Mouse (Mus musculus) spleen, postnatal 4 days (tissue): ENCODE data around the gene Rgsl1.
"Not testable (repeated sequence)": the region's sequence is repeated elsewhere in the genome, so short reads cannot be mapped to it uniquely, and the experiment has no call there.

Source experiments
- DNase-seq, 2 experiments: peaks; one replicate each; pipeline ENCODE4 v3.0.0; 2022; ENCODE audit warnings: low spot score in 2 of 2

The Rgsl1 gene

GRCm38 (mm10) chr1:153844042-153844441, at the start of gene Rgsl1:
Gene Rgsl1 (minus strand): TSS chr1:153844142.
- DNase-seq, result no peak

GRCm38 (mm10) chr1:153891442-153891841, 47.5 kb upstream of the Rgsl1 start, which contains the start of gene Teddm1a:
Gene Teddm1a (plus strand): TSS chr1:153891742.
- no peak for DNase-seq

GRCm38 (mm10) chr1:153890121-153890520, 46.2 kb upstream of the Rgsl1 start:
- no peak for DNase-seq

- no peak for DNase-seq
Measured at GRCm38 (mm10) chr1:153886024-153886633, 42.2 kb upstream of the Rgsl1 start.

- DNase-seq, result not testable (repeated sequence)
Measured at GRCm38 (mm10) chr1:153880391-153880790, 36.4 kb upstream of the Rgsl1 start.

- no peak for DNase-seq
Measured at GRCm38 (mm10) chr1:153874045-153874444, 30.1 kb upstream of the Rgsl1 start, which contains the start of gene Teddm1b. Gene Teddm1b (plus strand): TSS chr1:153874345.

- DNase-seq, result no peak
Measured at GRCm38 (mm10) chr1:153855946-153856345, 12.0 kb upstream of the Rgsl1 start.

- DNase-seq, result not testable (repeated sequence)
Measured at GRCm38 (mm10) chr1:153852696-153853095, 8.8 kb upstream of the Rgsl1 start.

- DNase-seq, result no peak
Measured at GRCm38 (mm10) chr1:153846867-153847266, 2.9 kb upstream of the Rgsl1 start.

- DNase-seq, result no peak
Measured at GRCm38 (mm10) chr1:153846420-153846819, 2.5 kb upstream of the Rgsl1 start.

- no peak for DNase-seq
Measured at GRCm38 (mm10) chr1:153842121-153842740, 1.7 kb downstream of the Rgsl1 start.

GRCm38 (mm10) chr1:153836036-153836435, 7.9 kb downstream of the Rgsl1 start:
- DNase-seq, result no peak

- DNase-seq, result no peak
Measured at GRCm38 (mm10) chr1:153830746-153831145, 13.2 kb downstream of the Rgsl1 start.

- no peak for DNase-seq
Measured at GRCm38 (mm10) chr1:153820216-153820615, 23.7 kb downstream of the Rgsl1 start.

- DNase-seq, result no peak
Measured at GRCm38 (mm10) chr1:153814278-153814677, 29.7 kb downstream of the Rgsl1 start.

GRCm38 (mm10) chr1:153807390-153807993, 36.5 kb downstream of the Rgsl1 start:
- DNase-seq, result peak; percentile 38 to 73

- peak in 1 of 2 experiments; percentile 14 for DNase-seq
Measured at GRCm38 (mm10) chr1:153803530-153803929, 40.4 kb downstream of the Rgsl1 start.

- DNase-seq, result no peak
Measured at GRCm38 (mm10) chr1:153802691-153803090, 41.3 kb downstream of the Rgsl1 start.

- DNase-seq, result no peak
Measured at GRCm38 (mm10) chr1:153794241-153794640, 49.7 kb downstream of the Rgsl1 start.

- DNase-seq, result no peak
Measured at GRCm38 (mm10) chr1:153790708-153791107, 53.2 kb downstream of the Rgsl1 start.

- no peak for DNase-seq
Measured at GRCm38 (mm10) chr1:153785608-153786007, 58.3 kb downstream of the Rgsl1 start.

- no peak for DNase-seq
Measured at GRCm38 (mm10) chr1:153783339-153783738, 60.6 kb downstream of the Rgsl1 start.

- DNase-seq, result no peak
Measured at GRCm38 (mm10) chr1:153778205-153778604, 65.7 kb downstream of the Rgsl1 start.
